Mouse (Mus musculus): ENCODE measurements around the gene Fmo9.

Gene Fmo9

GRCm38 (mm10) chr1:166681745-166682144, at the start of gene Fmo9:
Gene Fmo9, minus strand, starts transcription at chr1:166681845.
- no peak for DNase-seq (ENCODE audit: low read depth)

GRCm38 (mm10) chr1:166730886-166731285, 49.2 kb upstream of the Fmo9 start:
- DNase-seq (ENCODE audit: low read depth): no peak

GRCm38 (mm10) chr1:166730215-166730614, 48.6 kb upstream of the Fmo9 start:
- no peak for DNase-seq (ENCODE audit: low read depth)

- DNase-seq (ENCODE audit: low read depth): no peak
Measured at GRCm38 (mm10) chr1:166710861-166711260, 29.2 kb upstream of the Fmo9 start.

- DNase-seq (ENCODE audit: low read depth): no peak
Measured at GRCm38 (mm10) chr1:166702270-166702912, 20.7 kb upstream of the Fmo9 start.

GRCm38 (mm10) chr1:166669264-166669663, 12.4 kb downstream of the Fmo9 start:
- no peak for DNase-seq (ENCODE audit: low read depth)

GRCm38 (mm10) chr1:166660800-166661199, 20.8 kb downstream of the Fmo9 start:
- DNase-seq (ENCODE audit: low read depth): no peak

GRCm38 (mm10) chr1:166647593-166647992, 34.1 kb downstream of the Fmo9 start, which contains the start of gene Gm4847:
Gene Gm4847, minus strand, starts transcription at chr1:166647693.
- DNase-seq (ENCODE audit: low read depth): no peak

All from c-Kit-positive CD71-negative TER-119-negative erythroid progenitor cells, embryonic 14.5 days (primary cell).